In genomic region chr8:109463677-109464313, GRCm38 (mm10) we compare ENCODE assay signal across 9 mouse cellular contexts. TPM values are rescaled to one million over a fixed set of nuclear protein-coding genes. Genes with fewer than 3 reads are reported as not detected.
DNase-seq lines count a peak whose midpoint lies in the region; ATAC-seq and TF ChIP-seq lines count a peak whose summit lies in the region.
"Had no signal": no experiment of that assay in that cellular context is flagged by ENCODE, and none has a peak within 500 bp of the region (broad histone marks: within the 10 kb centered on the region; RNA-seq: fewer than 3 reads in every experiment).

No protein-coding gene starts in this region.

- peaks cover 15% of the 10 kb centered on the region for H3K4me1 ChIP-seq in lung, embryonic 14.5 days (ENCODE audit: insufficient read depth)
- H3K4me1 ChIP-seq in lung, adult 2 months (ENCODE audit: control insufficient read depth, insufficient read depth, low read length): no peaks in the 10 kb centered on the region; the same call in 1 of the 2 replicates
- H3K4me1 ChIP-seq in intestine, embryonic 16.5 days (ENCODE audit: control insufficient read depth, insufficient read depth, low read length): peaks cover 4% of the 10 kb centered on the region

- DNase-seq in adrenal gland, adult (ENCODE audit: inconsistent age in 2 of 2, low spot score in 1 of 2): peak; percentile 33 to 69
- no peak for DNase-seq in adrenal gland, postnatal 4 days (ENCODE audit: low spot score in 2 of 2)
- DNase-seq in lung, embryonic 14.5 days: no peak
- no peak for DNase-seq in lung, adult 2 months
- DNase-seq in retina, postnatal 1 day: peak; percentile 40
- DNase-seq in right cerebral cortex, postnatal 25 days: no peak
- no peak for DNase-seq in thymus, postnatal 0 days (ENCODE audit: low spot score)

- H3K9ac ChIP-seq in lung, embryonic 14.5 days: no peak overlapping the region
- H3K9ac ChIP-seq in intestine, embryonic 16.5 days (ENCODE audit: low read depth, low read length): no peak overlapping the region

- H3K9me3 ChIP-seq in lung, embryonic 14.5 days (ENCODE audit: low read depth, low read length): no peaks in the 10 kb centered on the region
- no peaks in the 10 kb centered on the region for H3K9me3 ChIP-seq in intestine, embryonic 16.5 days (ENCODE audit: control insufficient read depth, low read length)

- H3K27ac ChIP-seq in lung, embryonic 14.5 days (ENCODE audit: low read depth): no peak overlapping the region
- H3K27ac ChIP-seq in intestine, embryonic 16.5 days (ENCODE audit: low read length): no peak overlapping the region

- H3K4me2 ChIP-seq in lung, embryonic 14.5 days: peak overlapping the region; percentile 61
- H3K4me2 ChIP-seq in intestine, embryonic 16.5 days (ENCODE audit: low read depth, low read length): peak overlapping the region; percentile 48

- 0 out of 2 replicates have a peak overlapping the region, but pooled peaks have one; percentile 26 for H3K4me3 ChIP-seq in lung, embryonic 14.5 days (ENCODE audit: low read depth, low read length)
- no peak overlapping the region for H3K4me3 ChIP-seq in lung, adult 2 months (replicated peaks; ENCODE audit: extremely low read depth, low read depth, low read length)
- H3K4me3 ChIP-seq in intestine, embryonic 16.5 days (ENCODE audit: low read length): peak overlapping the region; percentile 28

- H3K36me3 ChIP-seq in lung, embryonic 14.5 days (ENCODE audit: insufficient read depth): no peaks in the 10 kb centered on the region
- no peaks in the 10 kb centered on the region for H3K36me3 ChIP-seq in intestine, embryonic 16.5 days (ENCODE audit: control insufficient read depth, insufficient read depth, low read length)

- no peak for TF ChIP-seq CTCF in lung, embryonic 14.5 days (IDR thresholded peaks at IDR 0.05; ENCODE audit: low read depth)
- no peak for TF ChIP-seq CTCF in lung, adult 2 months (IDR thresholded peaks at IDR 0.05; ENCODE audit: insufficient read depth, low read length)

- WGBS in lung, embryonic 14.5 days: 6% methylated on average over 13 of the region's 13 CpGs
- WGBS in lung, adult 2 months: 9% methylated on average over 13 of the region's 13 CpGs
- 17% methylated on average over 13 of the region's 13 CpGs for WGBS in intestine, embryonic 16.5 days

- peak; percentile 55; the same call in 1 of the 2 replicates for ATAC-seq in lung, embryonic 14.5 days (ENCODE audit: insufficient read depth)
- peak; percentile 60 for ATAC-seq in intestine, embryonic 16.5 days

- no peak for TF ChIP-seq POLR2A in lung, adult 2 months (IDR thresholded peaks at IDR 0.05; ENCODE audit: borderline replicate concordance, extremely low read depth, low read depth, low read length)

- H3K27me3 ChIP-seq in lung, embryonic 14.5 days (ENCODE audit: insufficient read depth, low read length): no peaks in the 10 kb centered on the region
- H3K27me3 ChIP-seq in intestine, embryonic 16.5 days (replicated peaks; ENCODE audit: control insufficient read depth, insufficient read depth, low read length): no peaks in the 10 kb centered on the region

RNA-seq across cellular contexts. Expression of gene Pmfbp1, which starts 30.0 kb away (rescaled TPM):
- total RNA-seq in adrenal gland, postnatal 4 days (2021): not detected
- 0.07 and 0.08 TPM in 2 replicates for polyA plus RNA-seq in lung, embryonic 14.5 days (2014; fragmentation: Nextera tagmentation; extraction: Ambion mirVana)
- polyA plus RNA-seq in lung, adult 2 months (2012; rRNA removed): 0.02 TPM in 1 of 2 replicates, not detected in the other
- not detected in 2 replicates for polyA plus RNA-seq in intestine, embryonic 16.5 days (2015; fragmentation: Nextera tagmentation; extraction: Ambion mirVana)
- not detected in 2 replicates for polyA plus RNA-seq in thymus, postnatal 0 days (2015; fragmentation: Nextera tagmentation; extraction: Ambion mirVana)
- total RNA-seq: hematopoietic stem cell, adult 5-6 weeks had no signal

Comparison
In these comparisons a context has a peak if more than half of its experiments do, and no peak if none do; other contexts are left out.
1. DNase-seq: peak in adrenal gland, adult (2 of 2) and retina, postnatal 1 day (single experiment); none in adrenal gland, postnatal 4 days (0 of 2), lung, embryonic 14.5 days (single experiment), lung, adult 2 months (single experiment), right cerebral cortex, postnatal 25 days (single experiment) and thymus, postnatal 0 days (single experiment).